Mouse (Mus musculus): ENCODE results near the gene Kank1.
"Not testable (repeated sequence)": the region's sequence is repeated elsewhere in the genome, so short reads cannot be mapped to it uniquely, and the experiment has no call there.

Gene Kank1

GRCm38 (mm10) chr19:25438246-25438645 lies 201.5 kb downstream of the Kank1 start:
- no peak for DNase-seq (ENCODE audit: low spot score in 2 of 2)

GRCm38 (mm10) chr19:25439807-25440206 lies 203.0 kb downstream of the Kank1 start:
- DNase-seq (ENCODE audit: low spot score in 2 of 2): peak in 1 of 2 experiments; percentile 7

GRCm38 (mm10) chr19:25440736-25441135 lies 204.0 kb downstream of the Kank1 start:
- no peak for DNase-seq (ENCODE audit: low spot score in 2 of 2)

DNA sequence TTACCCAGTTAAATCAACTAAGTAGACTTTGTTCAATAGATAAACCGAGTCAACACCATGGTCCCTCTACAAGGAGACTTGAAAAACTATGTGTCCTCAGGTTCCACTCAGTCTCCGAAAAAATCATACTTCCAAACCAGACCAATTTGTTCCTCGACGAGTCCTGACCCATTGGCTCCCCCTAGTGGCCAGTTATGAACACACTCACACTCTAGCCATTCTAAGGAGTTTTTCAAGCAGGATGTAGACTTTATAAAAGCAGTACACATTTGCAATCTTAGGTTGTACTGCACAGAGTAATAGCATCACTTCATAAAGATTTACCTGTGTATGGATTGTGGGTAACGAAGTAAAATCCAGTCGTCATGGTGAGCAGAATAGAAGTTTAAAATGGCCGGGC lies 208.3 kb downstream of the Kank1 start:
- peak in 1 of 2 experiments; percentile 76 for DNase-seq (ENCODE audit: low spot score in 2 of 2)

- no peak for DNase-seq (ENCODE audit: low spot score in 2 of 2)
These were observed 209.1 kb downstream of the Kank1 start for GRCm38 (mm10) chr19:25445842-25446241.

- no peak for DNase-seq (ENCODE audit: low spot score in 2 of 2)
These were observed 209.9 kb downstream of the Kank1 start for GRCm38 (mm10) chr19:25446683-25447082.

DNA sequence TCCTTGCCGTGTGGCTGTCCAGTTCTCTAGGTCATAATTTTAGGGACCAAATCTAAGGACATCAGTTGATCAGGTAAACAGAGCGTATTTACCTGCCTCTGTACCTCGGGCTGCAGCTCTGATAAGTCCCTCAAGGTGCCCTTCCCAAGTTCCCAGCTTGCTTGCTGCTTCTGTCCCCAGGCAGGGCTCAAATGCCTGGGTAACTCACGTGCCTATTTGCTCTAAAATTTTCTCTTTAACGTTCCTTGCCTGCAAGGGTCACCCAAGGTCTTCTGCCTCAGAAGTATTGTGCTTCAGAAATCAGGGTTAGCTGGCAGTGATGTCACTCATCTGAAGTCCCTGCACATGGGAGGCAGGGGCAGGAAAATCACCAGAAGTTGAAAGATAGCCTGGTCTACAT lies 210.6 kb downstream of the Kank1 start:
- no peak for DNase-seq (ENCODE audit: low spot score in 2 of 2)

DNA sequence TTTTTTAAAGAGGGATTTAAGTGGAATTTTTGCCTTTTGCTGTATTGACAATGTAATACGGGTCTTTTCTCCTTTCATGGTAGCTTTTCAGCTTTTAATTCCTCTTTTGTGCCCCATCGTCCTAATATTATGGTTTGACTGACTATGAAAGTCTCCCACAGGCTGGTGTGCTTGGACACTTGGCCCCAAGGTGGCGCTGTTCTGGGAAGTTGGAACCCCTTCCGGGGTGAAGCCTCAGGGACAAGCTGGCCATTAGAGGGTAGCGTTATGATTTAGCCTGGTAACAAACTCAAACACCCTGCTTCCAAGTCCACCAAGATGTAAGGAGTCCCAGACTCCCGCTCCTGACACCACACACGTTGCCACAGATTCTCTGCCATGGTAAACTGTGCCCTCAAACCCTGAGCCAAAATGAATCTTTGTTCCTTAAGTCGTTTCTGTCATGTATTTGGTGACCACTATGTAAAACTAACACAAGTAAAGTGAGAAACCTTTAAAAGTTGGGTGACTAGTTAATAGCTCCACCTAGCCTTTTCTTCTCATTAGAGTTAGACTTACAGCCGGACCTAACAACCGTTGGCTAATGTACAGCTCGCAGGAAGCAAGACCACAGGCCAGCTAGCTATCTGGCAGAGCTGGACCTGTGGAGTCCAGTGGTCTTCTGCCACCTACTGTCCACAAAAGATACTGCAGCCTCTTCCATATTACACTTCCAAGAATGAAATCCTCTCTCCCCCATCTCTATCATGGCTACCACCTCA lies 214.3 kb downstream of the Kank1 start:
- DNase-seq (ENCODE audit: low spot score in 2 of 2): peak in 1 of 2 experiments; percentile 35

DNA sequence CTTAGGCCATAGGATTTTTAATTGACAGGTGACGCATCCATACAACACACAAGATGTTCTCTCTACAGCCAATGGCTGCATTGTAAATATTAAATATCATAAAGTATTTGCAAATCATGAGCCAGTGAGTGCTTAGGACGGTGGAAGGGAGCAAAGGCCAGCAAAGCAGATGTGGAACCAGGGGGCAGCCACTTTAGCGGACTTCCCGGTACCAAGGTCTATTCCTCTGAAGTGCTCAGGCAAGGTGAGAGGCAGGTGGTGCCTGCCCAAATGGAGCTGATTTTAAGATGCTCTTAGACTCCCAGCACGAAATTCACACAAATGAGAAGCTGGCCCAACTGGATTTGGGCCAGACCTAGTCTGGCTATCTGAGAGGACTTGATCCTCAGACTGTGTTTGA lies 216.4 kb downstream of the Kank1 start:
- no peak for DNase-seq (ENCODE audit: low spot score in 2 of 2)

DNA sequence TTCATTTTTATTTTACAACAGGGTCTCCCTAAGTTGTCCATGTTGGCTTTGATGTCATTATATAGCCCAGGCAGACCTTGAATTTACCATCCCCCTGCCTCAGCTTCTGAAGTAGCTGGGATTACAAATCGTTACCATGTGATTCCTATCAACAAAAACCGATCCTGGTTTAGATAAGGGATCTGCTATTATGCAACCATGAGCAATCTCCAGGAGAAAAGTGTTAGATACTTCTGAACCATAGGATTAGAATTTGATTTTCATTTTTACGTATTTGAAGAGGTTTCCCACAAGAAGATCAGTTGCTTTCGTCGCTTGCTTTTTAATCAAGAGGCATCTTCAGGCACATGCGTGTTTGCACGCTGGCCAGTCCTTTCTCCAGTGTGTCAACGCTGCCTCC lies 224.0 kb downstream of the Kank1 start:
- DNase-seq (ENCODE audit: low spot score in 2 of 2): no peak

DNA sequence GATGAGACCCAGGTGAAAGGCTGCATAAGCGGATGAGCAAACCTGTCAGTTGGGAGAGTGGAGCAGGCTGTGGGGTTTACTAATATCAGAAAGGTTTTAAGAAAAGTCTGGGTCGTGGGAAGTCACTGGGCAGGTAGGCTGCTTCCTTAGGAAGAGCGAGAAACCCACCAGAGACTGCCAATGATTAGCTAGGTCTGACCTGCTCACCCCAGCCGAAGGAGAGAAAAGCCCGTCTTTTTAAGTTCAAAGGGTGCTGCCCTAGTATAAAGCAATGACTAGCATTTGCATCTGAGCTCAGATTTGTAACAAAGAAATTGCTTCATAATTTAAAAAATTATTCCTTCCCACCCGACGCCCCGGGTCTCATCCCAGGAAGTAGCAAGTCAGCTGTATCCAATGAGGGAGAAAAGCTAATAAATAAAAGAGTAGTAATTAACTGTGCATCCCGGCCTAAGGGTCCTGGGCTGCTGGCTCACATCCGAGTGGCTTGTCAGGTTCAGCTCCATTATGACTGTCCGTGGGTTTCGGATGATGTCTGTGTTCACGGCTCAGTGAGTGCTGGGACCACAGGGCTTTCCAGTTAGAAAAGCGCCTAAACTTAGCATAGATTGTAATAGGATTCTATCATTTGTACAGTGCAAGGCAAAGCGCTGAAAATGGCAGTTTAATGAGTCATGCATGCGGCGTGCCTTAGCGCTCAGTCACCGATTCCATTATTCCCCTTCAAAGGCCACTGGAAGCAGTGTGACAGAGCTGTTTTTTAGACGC lies 225.0 kb downstream of the Kank1 start:
- no peak for DNase-seq (ENCODE audit: low spot score in 2 of 2)

DNA sequence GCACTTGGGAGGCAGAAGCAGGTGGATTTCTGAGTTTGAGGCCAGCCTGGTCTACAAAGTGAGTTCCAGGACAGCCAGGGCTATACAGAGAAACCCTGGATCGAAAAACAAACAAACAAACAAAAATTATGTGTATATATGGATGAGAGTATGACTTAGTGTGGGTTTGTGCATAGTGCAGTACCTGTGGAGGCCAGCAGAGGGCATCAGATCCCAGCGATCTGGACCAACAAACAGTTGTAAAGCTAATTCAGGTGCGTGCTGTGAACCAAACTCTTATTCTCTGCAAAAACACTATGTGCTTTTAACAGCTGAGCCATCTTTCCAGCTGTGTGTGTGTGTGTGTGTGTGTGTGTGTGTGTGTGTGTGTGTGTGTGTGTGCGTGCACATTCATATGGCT lies 239.0 kb downstream of the Kank1 start:
- not testable (repeated sequence) for DNase-seq (ENCODE audit: low spot score in 2 of 2)

- no peak for DNase-seq (ENCODE audit: low spot score in 2 of 2)
These were observed 242.4 kb downstream of the Kank1 start for GRCm38 (mm10) chr19:25479152-25479669.

DNA sequence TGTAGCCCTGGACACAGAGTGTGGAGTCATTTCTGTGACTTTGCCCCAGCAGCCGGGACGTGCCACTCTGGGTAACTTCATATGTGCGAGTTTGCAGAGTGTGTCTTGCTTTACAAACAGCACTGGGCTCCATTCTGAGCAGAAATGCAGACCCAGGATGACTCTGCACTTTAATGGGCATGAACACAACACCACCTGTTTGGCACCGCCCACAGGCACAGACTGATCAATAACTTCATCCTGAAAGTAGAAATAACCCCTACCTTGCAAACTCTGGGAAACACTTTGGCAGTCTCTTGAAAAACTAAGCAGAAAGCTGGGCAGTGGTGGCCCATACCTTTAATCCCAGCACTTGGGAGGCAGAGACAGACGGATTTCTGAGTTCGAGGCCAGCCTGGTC lies 244.0 kb downstream of the Kank1 start:
- no peak for DNase-seq (ENCODE audit: low spot score in 2 of 2)
